Mouse (Mus musculus) cerebellum, adult 2 months (tissue): ENCODE results near the gene Gm16253.

ENCODE experiments used
- CTCF ChIP-seq: fragments of 200-500 bp; IDR thresholded peaks from 2 replicates; pipeline ENCODE4 v1.5.1; 2011; ENCODE audit warnings: low read depth, mild to moderate bottlenecking, control low read depth, low read length, moderate library complexity, borderline replicate concordance; ENCODE audit not compliant: insufficient read depth
- POLR2A ChIP-seq: fragments of 200-500 bp; IDR thresholded peaks from 2 replicates; pipeline ENCODE4 v1.6.1; 2011; ENCODE audit warnings: low read length, control low read depth, borderline replicate concordance; ENCODE audit not compliant: insufficient read depth

GRCm38 (mm10) chr3:96543345-96543744, 33.4 kb upstream of the Gm16253 start:
- TF ChIP-seq POLR2A (no peak), CTCF (no peak)
